Mouse (Mus musculus) intestine, postnatal 0 days (tissue): ENCODE measurements at regions not wholly inside any gene's neighbourhood (a gene's known extent, or its start where the extent isn't known, plus 50 kb on each side); places are given as distances from the start of the nearest gene placed in this dataset.

Source experiments
- ATAC-seq: fragments of 200-750 bp; cut with Nextera tagmentation; 2 replicates; pipeline ENCODE4 v1.8.0; 2017; ENCODE audit warnings: mild to moderate bottlenecking, moderate TSS enrichment, moderate library complexity
- H3K27ac ChIP-seq: fragments of 300-500 bp; sonication (generic); 2 replicates; pipeline ENCODE4 v1.5.1; 2014; ENCODE audit warnings: mild to moderate bottlenecking, low read depth, low read length, moderate library complexity
- H3K27me3 ChIP-seq: fragments of 300-500 bp; sonication (generic); replicated peaks from 2 replicates; pipeline ENCODE4 v1.6.1; 2014; ENCODE audit warnings: low read length, mixed read lengths; ENCODE audit not compliant: control insufficient read depth, insufficient read depth
- H3K36me3 ChIP-seq: fragments of 300-500 bp; sonication (generic); 2 replicates; pipeline ENCODE4 v1.6.1; 2014; ENCODE audit warnings: mild to moderate bottlenecking, moderate library complexity; ENCODE audit not compliant: control insufficient read depth, insufficient read depth
- H3K4me1 ChIP-seq: fragments of 300-500 bp; sonication (generic); replicated peaks from 2 replicates; pipeline ENCODE4 v1.6.1; 2014; ENCODE audit warnings: antibody characterized with exemption, low read length, mixed read lengths; ENCODE audit not compliant: control insufficient read depth, insufficient read depth
- H3K4me2 ChIP-seq: fragments of 300-500 bp; sonication (generic); replicated peaks from 2 replicates; pipeline ENCODE4 v1.6.1; 2014; ENCODE audit warnings: low read depth, mild to moderate bottlenecking, moderate library complexity
- H3K4me3 ChIP-seq: fragments of 300-500 bp; sonication (generic); 2 replicates; pipeline ENCODE4 v1.5.1; 2014; ENCODE audit warnings: low read depth, low read length
- H3K9ac ChIP-seq: fragments of 300-500 bp; sonication (generic); 2 replicates; pipeline ENCODE4 v1.6.1; 2014; ENCODE audit warnings: mild to moderate bottlenecking, low read depth, low read length
- H3K9me3 ChIP-seq: fragments of 300-500 bp; sonication (generic); 2 replicates; pipeline ENCODE4 v1.6.1; 2016; ENCODE audit warnings: mixed run types; ENCODE audit not compliant: control insufficient read depth
- CTCF ChIP-seq: sonication (generic); IDR thresholded peaks from 2 replicates; pipeline ENCODE4 v1.5.1; 2016; ENCODE audit warnings: low read depth, mild to moderate bottlenecking, control low read depth, antibody characterized with exemption, moderate library complexity
- WGBS: fragments of 180-500 bp; shearing (Covaris S2); extraction: QIAGEN DNeasy Blood & Tissue Kit; methylation state at CpG from one replicate; pipeline ENCODE4 v1.1.7; 2014; 5-methylcytosine and 5-hydroxymethylcytosine counted together

DNA sequence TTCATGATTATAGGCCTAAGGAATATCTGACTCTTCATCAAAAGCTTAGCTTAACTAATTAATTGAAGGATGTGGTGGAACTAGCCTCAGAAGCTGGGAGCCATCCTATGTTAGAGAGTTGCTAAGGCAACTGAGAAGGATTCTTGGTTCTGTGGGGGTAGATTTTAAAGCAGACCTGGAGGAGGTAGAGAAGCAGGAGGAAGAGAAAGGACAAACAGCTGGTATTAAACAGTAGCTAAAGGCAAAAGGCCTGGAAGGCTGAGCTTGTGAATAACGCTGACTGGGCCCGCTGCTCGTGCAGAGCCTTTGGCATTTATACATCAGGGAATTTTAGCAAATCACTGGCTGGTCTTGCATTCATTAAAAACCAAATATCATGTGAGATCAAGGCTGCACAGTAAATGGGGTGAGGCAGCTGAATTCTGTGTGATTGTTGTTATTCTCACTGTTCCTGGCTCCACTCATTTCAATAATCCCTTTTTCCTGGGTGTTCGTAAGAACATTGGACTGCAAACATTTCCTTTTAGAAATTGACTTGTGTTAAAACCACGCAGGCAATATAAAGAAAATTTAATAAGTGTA lies 121.1 kb upstream of the B430305J03Rik start:
- Histone ChIP-seq H3K27me3 (no peaks in the 10 kb centered on the region), H3K9ac (no peak overlapping the region), H3K4me3 (no peak overlapping the region), H3K4me2 (no peak overlapping the region), H3K27ac (no peak overlapping the region), H3K9me3 (no peaks in the 10 kb centered on the region), H3K4me1 (no peaks in the 10 kb centered on the region), H3K36me3 (no peaks in the 10 kb centered on the region)
- no peak for TF ChIP-seq CTCF
- WGBS: 89% methylated on average over 5 of the region's 5 CpGs
- ATAC-seq: no peak

DNA sequence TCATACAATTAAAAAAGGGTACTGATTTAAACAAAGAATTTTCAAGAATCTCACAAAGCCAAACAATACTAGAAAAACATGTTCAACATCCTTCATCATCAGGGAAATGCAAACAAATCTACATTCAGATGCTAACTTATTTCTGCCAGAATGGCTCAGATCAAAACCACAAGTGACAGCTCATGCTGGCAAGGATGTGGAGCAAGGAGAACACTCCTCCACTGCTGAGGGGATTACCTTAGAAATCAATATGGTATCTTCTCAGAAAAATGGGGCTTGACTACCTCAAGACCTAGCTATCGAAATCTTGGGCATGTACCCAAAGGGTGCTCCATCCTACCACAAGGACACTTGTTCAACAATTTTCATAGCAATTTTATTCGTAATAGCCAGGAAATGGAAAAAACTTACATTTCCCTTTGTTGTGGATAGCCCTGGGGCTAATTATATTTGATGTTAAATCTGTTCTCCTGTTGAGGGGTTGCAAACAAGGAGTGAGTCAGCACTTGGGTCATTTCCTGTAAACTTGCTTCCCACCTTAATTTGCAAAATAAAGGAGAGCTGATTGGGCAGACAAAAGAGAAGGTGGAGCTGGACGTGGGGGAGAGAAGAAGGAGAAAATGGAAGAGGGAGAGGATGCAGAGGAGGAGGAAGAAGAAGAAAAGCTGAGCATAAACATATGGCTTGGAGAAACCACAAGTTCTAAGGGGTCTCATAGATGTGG lies 113.3 kb upstream of the B430305J03Rik start:
- H3K27ac ChIP-seq: no peak overlapping the region
- no peaks in the 10 kb centered on the region for H3K27me3 ChIP-seq
- H3K9me3 ChIP-seq: no peaks in the 10 kb centered on the region
- H3K9ac ChIP-seq: no peak overlapping the region
- ATAC-seq: no peak
- no peaks in the 10 kb centered on the region for H3K4me1 ChIP-seq
- WGBS: 69% methylated on average over 3 of the region's 3 CpGs
- no peaks in the 10 kb centered on the region for H3K36me3 ChIP-seq
- no peak overlapping the region for H3K4me3 ChIP-seq
- TF ChIP-seq CTCF: no peak
- no peak overlapping the region for H3K4me2 ChIP-seq

DNA sequence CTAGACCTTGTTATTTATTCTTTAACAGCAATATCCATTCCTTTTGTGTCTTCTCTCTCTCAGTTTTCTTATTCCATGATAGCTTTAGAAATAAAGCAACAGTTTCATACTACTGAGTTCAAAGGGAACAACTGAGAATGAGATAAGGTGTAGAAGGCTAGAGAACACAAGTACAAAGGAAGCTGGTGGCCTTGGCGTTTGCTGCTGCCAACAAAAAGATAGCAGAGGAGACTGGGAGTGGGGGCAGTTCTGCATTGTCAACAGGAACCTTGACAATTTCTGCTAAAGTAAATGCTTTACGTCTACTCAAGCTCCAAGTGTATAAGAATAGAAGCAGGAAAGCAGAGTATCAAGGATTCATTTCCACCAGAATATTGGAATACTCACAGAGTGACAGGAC lies 109.3 kb upstream of the B430305J03Rik start:
- ATAC-seq: no peak
- H3K4me3 ChIP-seq: no peak overlapping the region
- no peak overlapping the region for H3K27ac ChIP-seq
- H3K9ac ChIP-seq: no peak overlapping the region
- no peaks in the 10 kb centered on the region for H3K27me3 ChIP-seq
- H3K4me2 ChIP-seq: no peak overlapping the region
- TF ChIP-seq CTCF: no peak
- no peaks in the 10 kb centered on the region for H3K4me1 ChIP-seq
- no peaks in the 10 kb centered on the region for H3K36me3 ChIP-seq
- WGBS: 23% methylated on average over 2 of the region's 2 CpGs
- no peaks in the 10 kb centered on the region for H3K9me3 ChIP-seq

DNA sequence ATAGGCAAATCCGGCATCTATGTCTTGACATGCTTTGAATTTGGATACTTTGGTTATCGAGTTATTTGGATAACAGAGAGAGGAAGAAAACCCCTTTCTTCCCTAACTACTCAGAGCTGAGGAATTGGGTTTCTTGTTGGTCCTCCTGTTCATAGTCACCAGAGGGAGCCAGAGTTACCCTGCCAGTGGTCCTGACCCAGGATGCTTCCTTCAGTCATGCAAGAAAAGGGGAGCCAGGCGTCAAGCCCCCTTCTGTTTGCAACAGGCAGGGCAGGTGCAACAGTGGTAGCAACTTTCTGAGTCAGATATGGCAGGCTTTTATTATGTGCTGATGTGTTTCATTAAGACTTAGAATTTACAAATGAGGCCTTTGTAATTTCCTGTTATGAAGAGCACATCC lies 101.4 kb upstream of the B430305J03Rik start:
- Histone ChIP-seq H3K27ac (no peak overlapping the region), H3K9ac (no peak overlapping the region), H3K4me3 (no peak overlapping the region), H3K27me3 (no peaks in the 10 kb centered on the region), H3K4me2 (no peak overlapping the region), H3K4me1 (no peaks in the 10 kb centered on the region), H3K9me3 (no peaks in the 10 kb centered on the region), H3K36me3 (no peaks in the 10 kb centered on the region)
- peak; percentile 71 for TF ChIP-seq CTCF
- ATAC-seq: no peak
- WGBS: 29% methylated on average over 3 of the region's 3 CpGs

DNA sequence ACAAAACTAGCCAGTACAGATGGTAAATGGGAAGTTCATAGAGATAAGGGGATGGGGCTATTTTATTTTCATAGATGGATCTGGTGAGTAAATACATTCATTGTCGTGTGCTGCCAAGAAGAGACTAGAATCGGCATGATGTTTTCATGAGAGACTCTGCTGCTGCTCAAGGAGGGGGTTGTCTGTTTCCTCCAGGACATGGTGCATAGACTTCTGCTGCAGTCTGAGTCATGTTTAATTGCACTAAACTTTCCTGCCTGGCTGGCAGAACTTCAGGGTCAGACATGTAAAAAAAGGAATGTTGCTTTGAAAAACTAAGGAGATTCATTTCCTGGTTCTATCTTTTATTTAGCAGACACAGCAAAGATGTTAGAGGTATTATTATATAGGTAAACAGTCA lies 100.9 kb upstream of the B430305J03Rik start:
- Histone ChIP-seq H3K4me3 (no peak overlapping the region), H3K36me3 (no peaks in the 10 kb centered on the region), H3K9me3 (no peaks in the 10 kb centered on the region), H3K27me3 (no peaks in the 10 kb centered on the region), H3K4me1 (no peaks in the 10 kb centered on the region), H3K27ac (no peak overlapping the region), H3K9ac (no peak overlapping the region), H3K4me2 (no peak overlapping the region)
- TF ChIP-seq CTCF: no peak
- no peak for ATAC-seq
- 51% methylated on average over 2 of the region's 2 CpGs for WGBS

DNA sequence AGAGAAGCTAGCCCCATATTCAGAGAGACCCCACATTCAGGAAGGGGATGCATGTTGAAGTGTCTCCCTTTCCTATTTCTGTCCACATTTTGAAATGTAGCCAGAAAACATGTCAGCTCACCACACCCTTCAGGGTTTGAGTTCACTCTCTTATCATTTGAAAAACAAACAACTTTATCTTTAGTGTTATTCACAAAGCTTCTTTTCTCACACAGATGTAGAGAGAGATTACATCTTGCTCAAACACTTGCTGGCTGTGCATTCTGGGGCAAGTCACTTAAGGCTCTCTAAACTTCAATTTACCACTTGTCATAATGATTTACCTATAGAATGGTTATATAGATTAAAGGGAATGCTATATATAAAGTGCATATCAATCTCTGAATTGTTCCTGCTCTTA lies 94.3 kb upstream of the B430305J03Rik start:
- no peak for ATAC-seq

More for the DNA sequence above, 94.3 kb upstream of the B430305J03Rik start:
- TF ChIP-seq CTCF: no peak
- Histone ChIP-seq H3K4me1 (no peaks in the 10 kb centered on the region), H3K27me3 (no peaks in the 10 kb centered on the region), H3K4me2 (no peak overlapping the region), H3K27ac (no peak overlapping the region), H3K36me3 (no peaks in the 10 kb centered on the region), H3K4me3 (no peak overlapping the region), H3K9me3 (no peaks in the 10 kb centered on the region), H3K9ac (no peak overlapping the region)
